Mouse (Mus musculus): ENCODE measurements around the gene Borcs6. TPM values are rescaled to one million over a fixed set of nuclear protein-coding genes. Genes with fewer than 3 reads are reported as not detected.
"Not testable (repeated sequence)": the region's sequence is repeated elsewhere in the genome, so short reads cannot be mapped to it uniquely, and the experiment has no call there.

Gene Borcs6
- total RNA-seq (2014; fragmentation: Nextera tagmentation), result 2.0 and 11.4 TPM in 2 replicates
- total RNA-seq (2017), result 9.4 TPM in 2 replicates

DNA sequence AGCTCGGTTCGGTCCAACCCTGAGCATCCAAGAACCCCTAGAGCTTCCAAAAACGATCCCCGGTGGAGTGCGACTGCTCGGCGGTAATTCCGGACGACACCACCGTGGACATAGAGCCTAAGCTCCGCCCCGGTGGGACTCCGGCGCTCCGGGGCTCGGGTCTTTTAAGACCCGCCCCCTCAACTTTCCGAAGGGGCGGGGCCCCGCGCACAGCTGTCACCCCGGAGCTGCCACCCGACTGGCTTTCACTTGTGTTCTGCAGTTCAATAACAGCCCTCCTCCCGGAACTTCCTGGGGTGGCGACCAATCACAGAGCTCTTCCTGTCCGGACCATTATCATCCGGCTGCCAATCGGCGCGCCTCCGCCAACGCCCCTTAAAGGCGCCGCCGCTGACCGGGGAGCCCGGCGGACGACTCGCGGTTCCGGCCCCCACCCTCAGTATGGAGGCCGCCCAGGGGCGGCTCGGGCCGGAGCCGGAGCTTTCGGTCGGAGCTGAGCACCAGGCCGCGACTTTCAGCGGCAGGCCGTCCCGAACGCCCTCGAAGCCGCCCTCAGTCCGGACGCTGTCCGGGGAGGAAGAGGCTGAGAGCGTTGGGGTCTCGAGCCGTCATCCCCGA, at the start of gene Borcs6:
Gene Borcs6, plus strand, starts transcription at position 361 of the 618 bp plus-strand sequence.
- ATAC-seq (replicated peaks; ENCODE audit: poor library complexity, severe bottlenecking), result peak; percentile 74

GRCm38 (mm10) chr11:69010400-69011323, 48.9 kb upstream of the Borcs6 start:
- no peak for ATAC-seq (replicated peaks; ENCODE audit: poor library complexity, severe bottlenecking)

DNA sequence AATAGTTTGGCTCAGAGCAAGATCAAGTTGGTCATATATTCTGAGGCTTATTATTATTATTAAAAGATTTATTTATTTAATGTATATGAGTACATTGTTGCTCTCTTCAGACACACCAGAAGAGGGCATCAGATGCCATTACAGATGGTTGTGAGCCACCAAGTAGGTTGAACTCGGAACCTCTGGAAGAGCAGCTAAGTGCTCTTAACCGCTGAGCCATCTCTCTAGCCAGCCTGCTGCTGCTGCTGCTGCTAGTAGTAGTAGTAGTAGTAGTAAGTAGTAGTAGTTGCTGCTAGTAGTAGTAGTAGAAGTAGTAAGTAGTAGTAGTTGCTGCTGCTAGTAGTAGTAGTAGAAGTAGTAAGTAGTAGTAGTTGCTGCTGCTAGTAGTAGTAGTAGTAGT, 48.1 kb upstream of the Borcs6 start:
- not testable (repeated sequence) for ATAC-seq (replicated peaks; ENCODE audit: poor library complexity, severe bottlenecking)

DNA sequence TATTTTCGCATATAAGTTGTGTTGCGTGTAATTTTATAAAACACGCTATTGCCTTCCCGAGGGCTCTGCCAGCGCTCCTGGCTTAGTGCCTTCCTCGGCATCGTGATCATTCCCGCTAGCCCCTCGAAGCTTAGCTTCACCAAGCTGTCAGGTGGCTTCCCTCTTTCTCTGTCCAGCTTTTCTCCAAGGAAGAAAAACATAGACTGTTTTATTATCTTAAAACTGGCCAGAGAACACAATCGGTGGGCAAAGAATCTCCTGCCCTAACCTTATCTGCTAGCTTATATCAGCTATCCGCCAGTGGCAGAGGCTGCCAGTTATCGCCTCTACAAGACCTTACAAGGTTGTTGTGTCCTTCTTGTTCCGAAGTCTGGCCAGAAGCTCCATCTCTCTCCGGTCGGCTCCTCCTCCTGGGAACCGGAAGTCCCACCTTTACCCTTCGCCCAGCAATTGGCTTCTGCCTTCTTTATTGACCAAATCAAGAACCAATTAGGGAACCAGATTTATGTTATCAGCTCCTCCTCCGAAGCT, 47.4 kb upstream of the Borcs6 start:
- peak; percentile 56 for ATAC-seq (replicated peaks; ENCODE audit: poor library complexity, severe bottlenecking)

GRCm38 (mm10) chr11:69015644-69016441, 43.7 kb upstream of the Borcs6 start, which contains the start of gene Ctc1:
Gene Ctc1, plus strand, starts transcription at chr11:69015911.
- peak; percentile 95 for ATAC-seq (replicated peaks; ENCODE audit: poor library complexity, severe bottlenecking)

DNA sequence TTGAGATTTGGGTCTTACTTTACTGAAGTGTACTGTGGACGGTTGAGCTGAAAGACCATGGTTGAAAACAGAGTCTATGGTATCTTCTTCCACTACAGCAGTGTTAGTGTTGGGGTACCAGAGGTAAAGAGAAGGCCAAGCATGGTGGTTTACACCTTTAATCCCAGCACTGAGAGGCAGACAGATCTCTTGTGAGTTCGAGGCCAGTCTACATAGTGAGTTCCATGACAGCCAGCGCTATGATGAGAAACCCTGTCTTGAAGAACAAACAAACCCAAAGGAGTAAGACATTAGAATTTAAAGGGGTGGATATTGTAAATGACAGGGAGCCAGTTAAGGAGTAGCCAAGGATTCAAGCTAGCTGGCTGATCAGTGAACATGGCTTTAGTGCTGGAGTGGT, 42.8 kb upstream of the Borcs6 start:
- no peak for ATAC-seq (replicated peaks; ENCODE audit: poor library complexity, severe bottlenecking)

- no peak for ATAC-seq (replicated peaks; ENCODE audit: poor library complexity, severe bottlenecking)
Measured at GRCm38 (mm10) chr11:69020691-69021090, 38.8 kb upstream of the Borcs6 start.

DNA sequence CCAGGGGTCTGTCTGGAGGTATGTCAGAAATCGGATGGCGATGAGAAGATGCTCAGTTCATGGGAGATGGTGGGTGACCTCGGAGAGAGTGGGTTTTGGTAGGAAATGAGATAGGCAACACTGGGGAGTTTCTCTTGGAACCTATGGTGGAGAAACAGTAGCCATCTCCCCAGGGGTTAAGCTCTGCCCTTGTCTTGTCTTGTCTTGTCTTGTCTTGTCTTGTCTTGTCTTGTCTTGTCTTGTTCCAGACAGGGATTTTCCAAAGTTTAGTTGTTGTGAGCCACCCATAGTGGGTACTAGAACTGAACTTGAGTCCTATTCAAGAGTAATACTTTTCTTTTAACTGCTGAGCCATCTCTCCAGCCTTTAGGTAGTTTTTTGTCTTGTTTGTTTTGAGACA, 33.0 kb upstream of the Borcs6 start:
- no peak for ATAC-seq (replicated peaks; ENCODE audit: poor library complexity, severe bottlenecking)

DNA sequence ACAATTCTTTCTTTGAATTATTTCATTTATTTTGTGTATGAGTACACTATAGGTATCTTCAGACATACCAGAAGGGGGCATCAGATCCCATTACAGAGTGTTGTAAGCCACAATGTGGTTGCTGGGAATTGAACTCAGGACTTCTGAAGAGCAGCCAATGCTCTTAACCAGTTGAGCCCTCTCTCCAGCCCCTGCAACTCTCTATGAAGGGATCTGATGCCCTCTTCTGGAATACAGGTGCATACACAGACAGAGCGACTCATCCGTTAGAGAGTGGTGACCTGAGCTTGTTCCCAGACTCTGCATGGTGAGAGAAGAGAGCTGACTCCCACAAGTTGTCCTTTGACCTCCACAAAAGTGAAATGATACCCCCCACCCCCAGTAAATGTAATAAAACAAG, 30.7 kb upstream of the Borcs6 start:
- ATAC-seq (replicated peaks; ENCODE audit: poor library complexity, severe bottlenecking), result no peak

- ATAC-seq (replicated peaks; ENCODE audit: poor library complexity, severe bottlenecking), result peak; percentile 47
Measured at GRCm38 (mm10) chr11:69033552-69033951, 26.0 kb upstream of the Borcs6 start.

- ATAC-seq (replicated peaks; ENCODE audit: poor library complexity, severe bottlenecking), result no peak
Measured at GRCm38 (mm10) chr11:69034585-69034984, 24.9 kb upstream of the Borcs6 start.

DNA sequence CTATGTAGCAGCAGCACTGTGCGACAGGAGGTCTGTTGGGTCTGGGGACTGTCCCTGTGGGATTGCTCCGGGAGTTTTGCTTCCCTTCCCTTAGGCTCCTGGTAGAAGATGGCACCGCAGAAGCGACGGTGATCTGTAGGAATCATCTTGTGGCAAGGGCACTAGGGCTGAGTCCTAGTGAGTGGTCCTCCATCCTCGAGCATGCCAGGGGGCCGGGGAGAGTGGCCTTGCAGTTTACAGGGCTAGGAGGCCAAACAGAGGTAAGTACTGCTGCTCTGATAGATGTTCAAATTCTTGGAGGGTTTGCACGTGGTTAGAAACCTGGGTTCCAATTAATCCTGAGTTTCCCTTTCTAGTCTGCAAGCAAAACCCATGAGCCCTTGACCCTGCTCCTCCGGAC, 24.1 kb upstream of the Borcs6 start:
- ATAC-seq (replicated peaks; ENCODE audit: poor library complexity, severe bottlenecking), result no peak

- peak; percentile 56 for ATAC-seq (replicated peaks; ENCODE audit: poor library complexity, severe bottlenecking)
Measured at GRCm38 (mm10) chr11:69035849-69036248, 23.7 kb upstream of the Borcs6 start.

GRCm38 (mm10) chr11:69036486-69037230, 22.9 kb upstream of the Borcs6 start:
- ATAC-seq (replicated peaks; ENCODE audit: poor library complexity, severe bottlenecking), result no peak

- no peak for ATAC-seq (replicated peaks; ENCODE audit: poor library complexity, severe bottlenecking)
Measured at GRCm38 (mm10) chr11:69037231-69038061, 22.1 kb upstream of the Borcs6 start.

GRCm38 (mm10) chr11:69038173-69038572, 21.3 kb upstream of the Borcs6 start:
- no peak for ATAC-seq (replicated peaks; ENCODE audit: poor library complexity, severe bottlenecking)

GRCm38 (mm10) chr11:69045531-69046394, 13.8 kb upstream of the Borcs6 start, which contains the start of gene Aurkb:
Gene Aurkb, plus strand, starts transcription at chr11:69045647.
- peak; percentile 77 for ATAC-seq (replicated peaks; ENCODE audit: poor library complexity, severe bottlenecking)

DNA sequence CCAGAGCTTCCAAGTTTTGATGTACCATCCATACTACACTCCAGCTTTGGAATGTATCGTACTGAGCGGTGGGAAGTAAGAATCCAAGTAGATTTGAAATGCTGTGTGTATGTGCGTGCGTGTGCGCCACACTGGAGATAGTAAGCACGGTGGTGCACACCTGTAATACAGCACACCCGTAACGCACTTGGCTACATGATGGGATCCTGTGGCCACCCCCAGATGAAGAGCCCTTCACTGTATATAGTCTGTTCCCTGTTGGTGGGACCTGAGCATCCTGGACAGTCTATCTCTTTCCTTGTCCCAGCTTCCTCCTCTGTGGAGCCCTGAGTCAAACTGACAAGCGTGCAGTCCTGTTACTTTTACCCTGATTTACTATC, 13.1 kb upstream of the Borcs6 start:
- ATAC-seq (replicated peaks; ENCODE audit: poor library complexity, severe bottlenecking), result no peak
